Mouse (Mus musculus): ENCODE results near the gene Cldn11.

DNA sequence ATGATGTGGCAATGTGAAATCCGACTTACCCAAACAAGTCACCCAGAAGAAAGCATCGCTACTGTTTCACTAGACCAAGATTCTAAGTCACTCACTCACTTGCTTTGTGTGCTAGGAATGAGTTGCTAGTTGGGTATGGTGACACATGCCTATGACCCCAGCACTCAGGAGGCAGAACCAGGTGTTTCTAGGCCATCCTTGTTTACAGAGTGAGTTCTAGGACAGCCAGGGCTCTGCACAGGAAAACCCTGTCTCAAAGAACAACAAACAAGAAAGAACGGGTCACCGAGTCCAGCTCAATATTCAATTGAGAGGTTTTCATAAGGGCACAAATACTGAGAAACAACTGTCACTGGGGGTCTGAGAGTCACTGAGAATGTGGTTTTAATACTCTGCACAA, 26.6 kb upstream of the Cldn11 start:
- TF ChIP-seq POLR2A (IDR thresholded peaks at IDR 0.05; ENCODE audit: extremely low read depth, insufficient read depth, low read length) (no peak), CTCF (IDR thresholded peaks at IDR 0.05; ENCODE audit: extremely low read depth, insufficient read depth, low read length) (no peak)

All from cortical plate, adult 2 months (tissue).